Mouse (Mus musculus) hindbrain, postnatal 0 days (tissue): ENCODE measurements around the gene Gm39653. TPM values are rescaled to one million over a fixed set of nuclear protein-coding genes. Genes with fewer than 3 reads are reported as not detected.

Experiments
- ATAC-seq: fragments of 200-750 bp; cut with Nextera tagmentation; 2 replicates; pipeline ENCODE4 v1.8.0; 2017; ENCODE audit warnings: mild to moderate bottlenecking, moderate TSS enrichment, moderate library complexity
- DNase-seq: peaks from one replicate; pipeline ENCODE4 v3.0.0-alpha.2; 2015; ENCODE audit warnings: low spot score
- H3K27ac ChIP-seq: fragments of 300-500 bp; sonication (generic); 2 replicates; pipeline ENCODE4 v1.5.1; 2014; ENCODE audit warnings: mild to moderate bottlenecking
- H3K27me3 ChIP-seq: fragments of 300-500 bp; sonication (generic); 2 replicates; pipeline ENCODE4 v1.6.1; 2014; ENCODE audit warnings: low read length, mixed read lengths; ENCODE audit not compliant: insufficient read depth
- H3K36me3 ChIP-seq: fragments of 300-500 bp; sonication (generic); 2 replicates; pipeline ENCODE4 v1.6.1; 2014; ENCODE audit warnings: low read length, mixed read lengths; ENCODE audit not compliant: insufficient read depth
- H3K4me1 ChIP-seq: fragments of 300-500 bp; sonication (generic); 2 replicates; pipeline ENCODE4 v1.6.1; 2014; ENCODE audit warnings: antibody characterized with exemption, low read length, mixed read lengths; ENCODE audit not compliant: insufficient read depth
- H3K4me2 ChIP-seq: fragments of 300-500 bp; sonication (generic); 2 replicates; pipeline ENCODE4 v1.6.1; 2014; ENCODE audit warnings: low read depth, mild to moderate bottlenecking, low read length, moderate library complexity, mixed read lengths
- H3K4me3 ChIP-seq: fragments of 300-500 bp; sonication (generic); 2 replicates; pipeline ENCODE4 v1.5.1; 2014; ENCODE audit warnings: low read length
- H3K9ac ChIP-seq: fragments of 300-500 bp; sonication (generic); replicated peaks from 2 replicates; pipeline ENCODE4 v1.6.1; 2014; ENCODE audit warnings: mild to moderate bottlenecking, low read length, moderate library complexity, mixed read lengths
- H3K9me3 ChIP-seq: fragments of 300-500 bp; sonication (generic); 2 replicates; pipeline ENCODE4 v1.6.1; 2016; ENCODE audit warnings: low read length, mixed read lengths
- CTCF ChIP-seq: IDR thresholded peaks from 2 replicates; pipeline ENCODE4 v1.5.1; 2016; ENCODE audit warnings: antibody characterized with exemption, control low read depth, low read depth
- WGBS: fragments of 180-500 bp; shearing (Covaris S2); extraction: QIAGEN DNeasy Blood & Tissue Kit; methylation state at CpG from one replicate; pipeline ENCODE4 v1.1.7; 2014; 5-methylcytosine and 5-hydroxymethylcytosine counted together
- polyA plus RNA-seq: library from polyadenylated mRNA; unstranded; fragments of >200 nt; fragmentation: Nextera tagmentation; extraction: Ambion mirVana; gene quantifications from 2 replicates; pipeline ENCODE4 v1.2.1, GENCODE M21; 2015
- total RNA-seq: library from RNA; depleted of rRNA; stranded (reverse); fragments of >200 nt; gene quantifications from 2 replicates; pipeline ENCODE4 v1.2.3, GENCODE M21; 2014; rRNA removed

Gm39653 gene
- total and polyA plus RNA-seq, 2 experiments from 2014 or later: not detected

DNA sequence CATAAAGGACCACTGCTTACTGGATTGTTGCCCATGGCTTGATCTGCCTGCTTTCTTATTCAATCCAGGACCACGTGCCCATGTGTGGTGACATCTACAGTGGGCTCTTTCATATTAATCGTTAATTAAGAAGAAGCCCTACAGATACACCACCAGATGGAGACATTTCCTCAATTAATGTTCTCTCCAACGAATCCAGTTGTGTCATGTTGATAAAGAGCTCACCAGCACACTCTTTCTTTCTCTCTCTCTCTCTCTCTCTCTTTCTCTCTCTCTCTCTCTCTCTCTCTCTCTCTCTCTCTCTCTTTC is 53.0 kb downstream of the Gm39653 start:
- peak; percentile 90 for DNase-seq
- Histone ChIP-seq H3K9ac (peak overlapping the region; percentile 18; the same call in 1 of the 2 replicates), H3K27ac (peak overlapping the region; percentile 61), H3K9me3 (no peaks in the 10 kb centered on the region), H3K27me3 (no peaks in the 10 kb centered on the region), H3K36me3 (no peaks in the 10 kb centered on the region), H3K4me1 (peaks cover 7% of the 10 kb centered on the region; the same call in 1 of the 2 replicates), H3K4me2 (peak overlapping the region; percentile 53), H3K4me3 (peak overlapping the region; percentile 11)
- ATAC-seq: peak; percentile 90
- peak; percentile 73 for TF ChIP-seq CTCF
- 0% methylated on average over 3 of the region's 3 CpGs for WGBS

Other genes starting within 250 kb of the Gm39653 start
- gene Adam23, start 170.1 kb upstream of the Gm39653 start, total RNA-seq: 46.5 and 62.1 TPM in 2 replicates
- gene Adam23, start 170.1 kb upstream of the Gm39653 start, polyA plus RNA-seq: 19.2 and 19.9 TPM in 2 replicates
- gene Dytn, start 71.0 kb downstream of the Gm39653 start, total RNA-seq: 0.26 TPM in 1 of 2 replicates, not detected in the other
- 0.10 TPM in 1 of 2 replicates, not detected in the other for gene Dytn, start 71.0 kb downstream of the Gm39653 start, polyA plus RNA-seq
- 0.58 and 1.5 TPM in 2 replicates for gene Mdh1b, start 114.3 kb downstream of the Gm39653 start, total RNA-seq
- gene Mdh1b, start 114.3 kb downstream of the Gm39653 start, polyA plus RNA-seq: 0.43 and 0.68 TPM in 2 replicates
- 16.0 and 51.4 TPM in 2 replicates for gene Fastkd2, start 114.6 kb downstream of the Gm39653 start, total RNA-seq
- 25.9 and 31.9 TPM in 2 replicates for gene Fastkd2, start 114.6 kb downstream of the Gm39653 start, polyA plus RNA-seq
- gene 4933402D24Rik, start 153.3 kb downstream of the Gm39653 start, total RNA-seq: not detected in 2 replicates
- gene 4933402D24Rik, start 153.3 kb downstream of the Gm39653 start, polyA plus RNA-seq: 0.23 and 0.50 TPM in 2 replicates